Comparison of ENCODE assay signal across 11 mouse cellular contexts in genomic region chr7:28863540-28863939, GRCm38 (mm10). TPM values are rescaled to one million over a fixed set of nuclear protein-coding genes. Genes with fewer than 3 reads are reported as not detected.
DNase-seq lines count a peak whose midpoint lies in the region; ATAC-seq and TF ChIP-seq lines count a peak whose summit lies in the region.
"Had no signal": no experiment of that assay in that cellular context is flagged by ENCODE, and none has a peak within 500 bp of the region (broad histone marks: within the 10 kb centered on the region; RNA-seq: fewer than 3 reads in every experiment).

Gene Lgals7 (plus strand): TSS chr7:28863853.

- no peaks in the 10 kb centered on the region for H3K36me3 ChIP-seq in heart, embryonic 12.5 days
- H3K36me3 ChIP-seq in lung, embryonic 15.5 days, result no peaks in the 10 kb centered on the region
- no peaks in the 10 kb centered on the region for H3K36me3 ChIP-seq in forebrain, embryonic 15.5 days
- H3K36me3 ChIP-seq: liver, embryonic 12.5 days had no signal

- TF ChIP-seq CTCF in olfactory bulb, adult 2 months (IDR thresholded peaks at IDR 0.05; ENCODE audit: insufficient read depth, low read depth, low read length), result no peak

- H3K9ac ChIP-seq in heart, embryonic 12.5 days, result no peak within 1 kb of the TSS
- H3K9ac ChIP-seq in lung, embryonic 15.5 days, result no peak within 1 kb of the TSS
- no peak within 1 kb of the TSS for H3K9ac ChIP-seq in forebrain, embryonic 15.5 days (replicated peaks)
- H3K9ac ChIP-seq: liver, embryonic 12.5 days had no signal

- peak within 1 kb of the TSS; percentile 8; the same call in 1 of the 2 replicates for H3K4me2 ChIP-seq in heart, embryonic 12.5 days
- H3K4me2 ChIP-seq in lung, embryonic 15.5 days, result peak within 1 kb of the TSS; percentile 22
- H3K4me2 ChIP-seq in forebrain, embryonic 15.5 days (replicated peaks), result peak within 1 kb of the TSS; percentile 16; the same call in 1 of the 2 replicates
- H3K4me2 ChIP-seq: liver, embryonic 12.5 days had no signal

- no peak within 1 kb of the TSS for H3K27ac ChIP-seq in heart, embryonic 12.5 days (ENCODE audit: poor library complexity, severe bottlenecking)
- H3K27ac ChIP-seq in lung, embryonic 15.5 days, result no peak within 1 kb of the TSS
- H3K27ac ChIP-seq in forebrain, embryonic 15.5 days (replicated peaks), result no peak within 1 kb of the TSS
- H3K27ac ChIP-seq in olfactory bulb, adult 2 months (ENCODE audit: insufficient read depth, low read depth, low read length), result peak within 1 kb of the TSS; percentile 41
- H3K27ac ChIP-seq: layer of hippocampus, adult 2 months; liver, embryonic 12.5 days had no signal

- 76% methylated on average over 6 of the region's 6 CpGs for WGBS in heart, embryonic 12.5 days
- WGBS in lung, embryonic 15.5 days, result 62% methylated on average over 6 of the region's 6 CpGs
- whole genome bisulfite sequencing in forebrain, embryonic 15.5 days, result 88% methylated on average over 6 of the region's 6 CpGs
- 50% methylated on average over 6 of the region's 6 CpGs for WGBS in olfactory bulb, adult 2 months

- H3K27me3 ChIP-seq in heart, embryonic 12.5 days (replicated peaks), result no peaks in the 10 kb centered on the region
- no peaks in the 10 kb centered on the region for H3K27me3 ChIP-seq in lung, embryonic 15.5 days
- no peaks in the 10 kb centered on the region for H3K27me3 ChIP-seq in forebrain, embryonic 15.5 days

- H3K4me3 ChIP-seq in heart, embryonic 12.5 days, result no peak within 1 kb of the TSS
- no peak within 1 kb of the TSS for H3K4me3 ChIP-seq in lung, embryonic 15.5 days
- no peak within 1 kb of the TSS for H3K4me3 ChIP-seq in forebrain, embryonic 15.5 days
- no peak within 1 kb of the TSS for H3K4me3 ChIP-seq in olfactory bulb, adult 2 months (ENCODE audit: insufficient read depth, low read depth, low read length)
- H3K4me3 ChIP-seq: layer of hippocampus, adult 2 months; liver, embryonic 12.5 days had no signal

- no peak for ATAC-seq in heart, embryonic 12.5 days (ENCODE audit: insufficient number of reproducible peaks, low FRiP score)
- ATAC-seq in lung, embryonic 15.5 days (ENCODE audit: borderline replicate concordance, extremely low read depth, low FRiP score, low TSS enrichment), result no peak
- no peak for ATAC-seq in forebrain, embryonic 15.5 days (replicated peaks)
- ATAC-seq: liver, embryonic 12.5 days had no signal

- no peak for DNase-seq in heart, postnatal 14 days
- no peak for DNase-seq in lung, postnatal 14 days
- DNase-seq in ovary, postnatal 10 days (ENCODE audit: low spot score), result no peak
- DNase-seq in frontal cortex, postnatal 25 days (ENCODE audit: low spot score in 2 of 2), result no peak

- intact Hi-C loops in heart, postnatal 14 days (cut with DNase I), result loop anchor here (10.0 kb wide), 1 partner anchor 171 kb away; no protein-coding TSS in a partner anchor

- peaks cover 5% of the 10 kb centered on the region; the same call in 1 of the 2 replicates for H3K9me3 ChIP-seq in heart, embryonic 12.5 days (replicated peaks)
- H3K9me3 ChIP-seq in lung, embryonic 15.5 days, result no peaks in the 10 kb centered on the region
- no peaks in the 10 kb centered on the region for H3K9me3 ChIP-seq in forebrain, embryonic 15.5 days

- no peak for TF ChIP-seq POLR2A in olfactory bulb, adult 2 months (IDR thresholded peaks at IDR 0.05; ENCODE audit: insufficient read depth, low read depth, low read length)

- H3K4me1 ChIP-seq in heart, embryonic 12.5 days (replicated peaks), result peaks cover 28% of the 10 kb centered on the region
- H3K4me1 ChIP-seq in lung, embryonic 15.5 days, result peaks cover 25% of the 10 kb centered on the region
- peaks cover 15% of the 10 kb centered on the region for H3K4me1 ChIP-seq in forebrain, embryonic 15.5 days
- peaks cover 48% of the 10 kb centered on the region for H3K4me1 ChIP-seq in olfactory bulb, adult 2 months (ENCODE audit: control insufficient read depth, insufficient read depth, low read length)

RNA-seq across cellular contexts. Expression of gene Lgals7, which starts in this region (rescaled TPM):
- 1.1 and 1.3 TPM in 2 replicates for polyA plus RNA-seq in heart, embryonic 12.5 days (2016; fragmentation: Nextera tagmentation; extraction: Ambion mirVana)
- total RNA-seq in heart, postnatal 14 days (2021), result 1 to 10 TPM; 3.2 to 3.6 TPM
- polyA plus RNA-seq in lung, embryonic 15.5 days (2015; fragmentation: Nextera tagmentation; extraction: Ambion mirVana), result 1.5 and 1.6 TPM in 2 replicates
- polyA plus RNA-seq in forebrain, embryonic 15.5 days (2015; fragmentation: Nextera tagmentation; extraction: Ambion mirVana), result 2.6 and 3.5 TPM in 2 replicates
- not detected in 2 replicates for polyA plus RNA-seq in olfactory bulb, adult 2 months (2012; ENCODE audit: insufficient read depth, insufficient read length, low replicate concordance, missing spikeins)
- total RNA-seq: hematopoietic stem cell, adult 5-6 weeks; layer of hippocampus, adult 2 months had no signal
- polyA plus RNA-seq: liver, embryonic 12.5 days had no signal
